Mouse (Mus musculus) midbrain, embryonic 12.5 days (tissue): ENCODE results near the gene Grin2b. TPM values are rescaled to one million over a fixed set of nuclear protein-coding genes. Genes with fewer than 3 reads are reported as not detected.
"Not testable (repeated sequence)": the region's sequence is repeated elsewhere in the genome, so short reads cannot be mapped to it uniquely, and the experiment has no call there.

Experiments
- ATAC-seq: fragments of 200-750 bp; cut with Nextera tagmentation; 2 replicates; pipeline ENCODE4 v1.8.0; 2017; ENCODE audit warnings: low read depth, moderate TSS enrichment, moderate library complexity; ENCODE audit not compliant: low FRiP score
- H3K27ac ChIP-seq: fragments of 300-500 bp; sonication (generic); replicated peaks from 2 replicates; pipeline ENCODE4 v1.5.1; 2016; ENCODE audit warnings: mild to moderate bottlenecking
- H3K27me3 ChIP-seq: fragments of 300-500 bp; sonication (generic); 2 replicates; pipeline ENCODE4 v1.6.1; 2016; ENCODE audit warnings: mild to moderate bottlenecking
- H3K36me3 ChIP-seq: fragments of 300-500 bp; sonication (generic); 2 replicates; pipeline ENCODE4 v1.6.1; 2016
- H3K4me1 ChIP-seq: fragments of 300-500 bp; sonication (generic); 2 replicates; pipeline ENCODE4 v1.6.1; 2016
- H3K4me2 ChIP-seq: fragments of 300-500 bp; sonication (generic); replicated peaks from 2 replicates; pipeline ENCODE4 v1.6.1; 2016; ENCODE audit warnings: mild to moderate bottlenecking, moderate library complexity
- H3K4me3 ChIP-seq: fragments of 300-500 bp; sonication (generic); 2 replicates; pipeline ENCODE4 v1.5.1; 2016; ENCODE audit warnings: mild to moderate bottlenecking
- H3K9ac ChIP-seq: fragments of 300-500 bp; sonication (generic); replicated peaks from 2 replicates; pipeline ENCODE4 v1.6.1; 2016; ENCODE audit warnings: mild to moderate bottlenecking, moderate library complexity
- H3K9me3 ChIP-seq: fragments of 300-500 bp; sonication (generic); 2 replicates; pipeline ENCODE4 v1.6.1; 2016; ENCODE audit warnings: mild to moderate bottlenecking
- WGBS: fragments of 180-500 bp; shearing (Covaris S2); methylation state at CpG from one replicate; pipeline ENCODE4 v1.1.7; 2016; 5-methylcytosine and 5-hydroxymethylcytosine counted together
- polyA plus RNA-seq: library from polyadenylated mRNA; unstranded; fragments of >200 nt; fragmentation: Nextera tagmentation; extraction: Ambion mirVana; gene quantifications from 2 replicates; pipeline ENCODE4 v1.2.1, GENCODE M21; 2016

Gene Grin2b
- polyA plus RNA-seq, 1 experiment from 2014 or later = 10.7 TPM

DNA sequence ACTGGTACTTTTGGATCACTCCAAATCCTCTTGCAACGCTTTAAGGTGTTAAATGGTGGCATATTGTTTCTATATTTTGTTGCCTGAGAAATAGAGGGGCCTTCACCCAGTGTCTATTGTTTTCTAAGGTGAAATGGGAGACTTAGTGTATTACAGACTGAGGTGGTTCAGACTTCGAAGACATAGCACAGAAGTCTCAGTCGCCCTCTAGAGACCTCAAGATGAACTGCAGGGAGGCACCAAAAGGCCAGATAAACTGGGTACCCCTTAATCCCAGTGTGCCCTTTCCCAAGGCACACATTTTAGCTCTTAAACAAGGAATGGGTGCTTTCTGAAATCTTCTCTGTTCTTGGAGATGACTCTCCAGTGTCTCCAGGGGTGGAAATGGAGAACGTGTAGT lies 345.4 kb downstream of the Grin2b start:
- Histone ChIP-seq H3K4me3 (no peak overlapping the region), H3K27ac (no peak overlapping the region), H3K36me3 (no peaks in the 10 kb centered on the region), H3K9me3 (no peaks in the 10 kb centered on the region), H3K4me1 (no peaks in the 10 kb centered on the region), H3K27me3 (no peaks in the 10 kb centered on the region), H3K4me2 (no peak overlapping the region), H3K9ac (no peak overlapping the region)
- ATAC-seq = no peak
- 23% methylated on average over 4 of the region's 4 CpGs for WGBS

GRCm38 (mm10) chr6:135827317-135827716 lies 346.0 kb downstream of the Grin2b start:
- no peak overlapping the region for H3K27ac ChIP-seq
- no peaks in the 10 kb centered on the region for H3K36me3 ChIP-seq
- no peak overlapping the region for H3K4me3 ChIP-seq
- H3K4me1 ChIP-seq = no peaks in the 10 kb centered on the region
- ATAC-seq = no peak
- 88% methylated on average over 3 of the region's 3 CpGs for WGBS
- no peaks in the 10 kb centered on the region for H3K9me3 ChIP-seq
- H3K27me3 ChIP-seq = no peaks in the 10 kb centered on the region
- no peak overlapping the region for H3K9ac ChIP-seq
- no peak overlapping the region for H3K4me2 ChIP-seq

GRCm38 (mm10) chr6:135826776-135827175 lies 346.5 kb downstream of the Grin2b start:
- H3K36me3 ChIP-seq, H3K27ac ChIP-seq, H3K4me1 ChIP-seq, H3K9me3 ChIP-seq, H3K4me3 ChIP-seq, H3K9ac ChIP-seq, H3K27me3 ChIP-seq, ATAC-seq, H3K4me2 ChIP-seq: not testable (repeated sequence)
- WGBS = 91% methylated on average over 7 of the region's 7 CpGs

DNA sequence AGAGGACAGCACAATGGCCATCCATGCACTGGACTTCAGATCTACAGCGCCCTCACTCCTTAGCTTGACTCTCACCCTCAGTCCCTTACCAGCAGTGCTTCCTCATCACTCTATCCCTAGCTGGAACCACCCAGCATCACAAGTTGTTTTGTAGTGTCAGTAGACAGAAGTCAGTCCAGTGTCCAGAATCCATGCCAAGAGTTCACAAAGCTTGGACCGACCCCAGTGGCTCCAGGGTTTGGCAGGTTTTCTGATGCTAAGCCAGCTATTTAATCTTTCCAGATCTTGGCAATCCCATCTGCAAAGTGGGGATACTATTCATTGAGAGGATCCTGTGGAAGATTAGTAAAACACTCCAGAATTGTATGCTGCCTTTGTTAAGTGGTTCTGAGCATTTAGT lies 355.9 kb downstream of the Grin2b start:
- ATAC-seq = no peak
- Histone ChIP-seq H3K9me3 (no peaks in the 10 kb centered on the region), H3K4me3 (no peak overlapping the region), H3K27me3 (no peaks in the 10 kb centered on the region), H3K9ac (no peak overlapping the region), H3K4me1 (no peaks in the 10 kb centered on the region), H3K27ac (no peak overlapping the region), H3K36me3 (no peaks in the 10 kb centered on the region), H3K4me2 (no peak overlapping the region)
- WGBS = 83% methylated on average over 2 of the region's 2 CpGs

DNA sequence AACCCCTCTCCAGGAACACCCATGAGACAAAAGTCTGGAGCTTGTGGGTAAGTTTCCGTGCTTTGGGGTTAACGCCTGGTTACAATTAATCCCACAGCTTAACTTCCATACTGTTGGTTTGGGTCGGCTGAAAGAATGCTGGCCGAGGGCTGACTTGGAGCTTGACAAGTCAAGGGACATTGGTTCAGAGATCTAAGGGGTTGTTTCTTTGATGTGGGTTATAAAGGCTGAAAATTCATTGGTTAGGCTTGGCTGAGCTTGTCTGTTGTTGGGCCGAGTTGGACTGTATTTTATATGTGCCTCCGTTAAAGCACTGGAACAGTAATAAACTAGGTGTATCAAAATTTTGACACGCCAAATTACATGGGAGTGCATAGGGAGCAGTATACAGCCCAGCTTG lies 359.6 kb downstream of the Grin2b start:
- Histone ChIP-seq H3K9ac (no peak overlapping the region), H3K27me3 (no peaks in the 10 kb centered on the region), H3K36me3 (no peaks in the 10 kb centered on the region), H3K4me2 (no peak overlapping the region), H3K4me3 (no peak overlapping the region), H3K27ac (no peak overlapping the region), H3K4me1 (no peaks in the 10 kb centered on the region), H3K9me3 (no peaks in the 10 kb centered on the region)
- 54% methylated on average over 7 of the region's 7 CpGs for WGBS
- ATAC-seq = no peak

DNA sequence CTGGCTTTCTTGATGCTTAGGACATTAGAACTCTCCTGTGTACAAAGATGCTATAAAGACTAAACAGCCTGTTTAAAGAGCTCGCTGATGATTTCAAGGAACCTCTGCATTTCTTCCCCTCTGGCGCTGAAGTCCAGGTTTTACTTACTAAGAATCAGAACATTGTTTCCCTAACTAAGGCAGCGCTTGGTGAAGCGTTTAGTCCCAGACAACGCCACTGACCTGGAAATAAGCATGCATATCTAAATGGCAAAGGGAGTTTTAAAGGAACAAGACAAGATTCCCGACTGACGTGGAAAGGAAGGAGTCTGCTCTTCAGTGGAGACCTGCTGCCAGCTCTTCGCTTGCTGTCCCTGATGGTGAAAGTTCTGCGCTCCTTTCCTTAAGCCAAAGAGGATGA lies 367.9 kb downstream of the Grin2b start:
- 52% methylated on average over 9 of the region's 9 CpGs for WGBS
- no peak overlapping the region for H3K9ac ChIP-seq
- no peak overlapping the region for H3K27ac ChIP-seq
- H3K36me3 ChIP-seq = no peaks in the 10 kb centered on the region
- no peaks in the 10 kb centered on the region for H3K9me3 ChIP-seq
- H3K4me2 ChIP-seq = no peak overlapping the region
- no peak for ATAC-seq
- H3K27me3 ChIP-seq = no peaks in the 10 kb centered on the region
- no peak overlapping the region for H3K4me3 ChIP-seq
- no peaks in the 10 kb centered on the region for H3K4me1 ChIP-seq

GRCm38 (mm10) chr6:135799949-135800348 lies 373.4 kb downstream of the Grin2b start:
- no peak for ATAC-seq
- WGBS = 90% methylated on average over 8 of the region's 8 CpGs
- Histone ChIP-seq H3K9ac (no peak overlapping the region), H3K4me2 (no peak overlapping the region), H3K27ac (no peak overlapping the region), H3K9me3 (no peaks in the 10 kb centered on the region), H3K36me3 (no peaks in the 10 kb centered on the region), H3K4me1 (no peaks in the 10 kb centered on the region), H3K4me3 (no peak overlapping the region), H3K27me3 (no peaks in the 10 kb centered on the region)

DNA sequence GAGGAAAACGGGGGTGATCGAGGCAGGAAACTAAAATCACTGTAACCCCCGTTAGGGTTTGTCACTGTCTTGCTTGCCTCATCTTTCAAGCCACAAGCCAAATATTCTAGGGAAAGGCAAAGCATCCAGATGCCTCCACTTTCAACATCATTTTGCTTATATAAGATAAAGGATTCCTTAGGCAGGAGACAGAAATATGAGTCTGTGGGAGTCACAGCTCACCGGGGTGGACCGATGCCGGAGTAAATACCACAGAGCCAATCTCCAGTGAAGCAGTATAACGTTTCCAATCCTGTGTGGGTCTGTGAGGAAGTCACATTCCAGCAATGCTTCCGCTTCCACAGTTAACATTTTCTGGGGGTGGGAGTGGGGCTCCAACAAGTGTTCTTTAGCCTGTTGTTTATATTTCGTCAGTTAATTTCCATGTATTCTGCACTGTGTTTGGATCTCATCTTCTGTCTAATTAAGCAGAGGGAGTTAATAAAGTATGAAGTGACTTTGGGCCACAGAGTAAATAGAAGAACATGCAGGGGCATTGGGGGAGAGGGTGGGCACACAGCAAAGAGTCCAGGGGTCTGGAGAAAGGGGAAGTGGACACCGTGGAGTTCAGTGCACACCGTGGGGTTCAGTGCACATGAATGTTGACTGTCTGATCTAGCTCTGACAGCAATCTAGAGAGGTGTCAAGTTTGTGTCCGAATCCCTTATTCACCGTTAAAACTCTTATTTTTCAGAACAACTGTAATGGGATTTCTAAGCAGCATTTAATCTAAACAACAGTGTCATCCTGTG lies 374.9 kb downstream of the Grin2b start:
- no peak overlapping the region for H3K9ac ChIP-seq
- H3K4me3 ChIP-seq = no peak overlapping the region
- no peaks in the 10 kb centered on the region for H3K36me3 ChIP-seq
- WGBS = 78% methylated on average over 13 of the region's 13 CpGs
- no peak for ATAC-seq
- H3K4me2 ChIP-seq = no peak overlapping the region
- H3K27ac ChIP-seq = no peak overlapping the region
- H3K27me3 ChIP-seq = no peaks in the 10 kb centered on the region
- no peaks in the 10 kb centered on the region for H3K4me1 ChIP-seq
- H3K9me3 ChIP-seq = no peaks in the 10 kb centered on the region

- Histone ChIP-seq H3K4me1 (no peaks in the 10 kb centered on the region), H3K9me3 (no peaks in the 10 kb centered on the region), H3K4me3 (no peak overlapping the region), H3K4me2 (no peak overlapping the region), H3K9ac (no peak overlapping the region), H3K36me3 (no peaks in the 10 kb centered on the region), H3K27me3 (no peaks in the 10 kb centered on the region), H3K27ac (no peak overlapping the region)
- no peak for ATAC-seq
- 90% methylated on average over 10 of the region's 10 CpGs for WGBS
Observed at GRCm38 (mm10) chr6:135797371-135798033, 375.8 kb downstream of the Grin2b start.

DNA sequence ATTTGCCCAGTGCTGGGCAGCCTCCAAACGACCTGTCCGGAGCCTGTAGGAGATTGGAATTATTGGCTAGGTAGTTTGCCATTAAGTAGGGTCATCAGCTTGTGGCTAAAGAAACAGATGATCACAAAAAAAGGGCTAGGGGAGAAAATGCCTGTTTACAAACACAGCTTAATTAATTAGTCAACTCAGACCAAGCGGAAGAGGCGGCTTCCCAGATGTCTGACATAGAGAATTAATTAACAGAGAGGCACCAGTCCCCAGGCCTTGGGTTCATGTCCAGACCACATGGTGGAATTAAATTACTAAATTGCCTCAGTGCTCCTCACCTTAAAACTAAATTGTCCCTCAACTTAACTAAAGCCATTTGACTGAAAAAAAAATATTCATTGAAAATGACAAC lies 376.4 kb downstream of the Grin2b start:
- Histone ChIP-seq H3K36me3 (no peaks in the 10 kb centered on the region), H3K4me3 (no peak overlapping the region), H3K9me3 (no peaks in the 10 kb centered on the region), H3K4me2 (no peak overlapping the region), H3K9ac (no peak overlapping the region), H3K27ac (no peak overlapping the region), H3K4me1 (no peaks in the 10 kb centered on the region), H3K27me3 (no peaks in the 10 kb centered on the region)
- ATAC-seq = no peak
- 89% methylated on average over 4 of the region's 4 CpGs for WGBS

DNA sequence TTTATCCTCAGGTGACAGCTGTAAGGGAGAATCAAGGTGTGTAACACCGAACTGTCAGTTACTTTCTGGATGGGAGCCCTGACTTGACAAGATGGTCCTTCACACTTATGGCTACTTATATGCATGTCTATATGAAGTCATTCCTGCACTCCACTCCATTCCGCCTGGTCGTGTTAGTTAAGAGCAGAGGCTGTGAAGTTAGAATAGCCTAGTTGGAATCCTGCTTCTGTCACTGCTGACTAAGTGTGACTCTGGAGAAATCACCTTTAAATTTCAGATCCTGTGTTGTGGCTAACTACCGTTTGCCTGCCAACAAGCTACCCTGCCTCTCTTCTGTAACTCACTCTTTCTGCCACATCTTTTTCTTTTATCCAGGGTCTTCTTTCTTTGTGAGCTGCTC lies 381.9 kb downstream of the Grin2b start:
- no peak for ATAC-seq
- Histone ChIP-seq H3K4me3 (no peak overlapping the region), H3K9ac (no peak overlapping the region), H3K4me2 (no peak overlapping the region), H3K27ac (no peak overlapping the region), H3K9me3 (no peaks in the 10 kb centered on the region), H3K4me1 (no peaks in the 10 kb centered on the region), H3K27me3 (no peaks in the 10 kb centered on the region), H3K36me3 (no peaks in the 10 kb centered on the region)
- 94% methylated on average over 4 of the region's 4 CpGs for WGBS

- H3K4me3 ChIP-seq = no peak overlapping the region
- no peak overlapping the region for H3K9ac ChIP-seq
- 78% methylated on average over 11 of the region's 11 CpGs for WGBS
- H3K36me3 ChIP-seq = no peaks in the 10 kb centered on the region
- H3K4me2 ChIP-seq = no peak overlapping the region
- no peaks in the 10 kb centered on the region for H3K9me3 ChIP-seq
- H3K4me1 ChIP-seq = no peaks in the 10 kb centered on the region
- no peak for ATAC-seq
- no peak overlapping the region for H3K27ac ChIP-seq
- H3K27me3 ChIP-seq = no peaks in the 10 kb centered on the region
Observed at GRCm38 (mm10) chr6:135789603-135790170, 383.6 kb downstream of the Grin2b start.
